In the genomic region with DNA sequence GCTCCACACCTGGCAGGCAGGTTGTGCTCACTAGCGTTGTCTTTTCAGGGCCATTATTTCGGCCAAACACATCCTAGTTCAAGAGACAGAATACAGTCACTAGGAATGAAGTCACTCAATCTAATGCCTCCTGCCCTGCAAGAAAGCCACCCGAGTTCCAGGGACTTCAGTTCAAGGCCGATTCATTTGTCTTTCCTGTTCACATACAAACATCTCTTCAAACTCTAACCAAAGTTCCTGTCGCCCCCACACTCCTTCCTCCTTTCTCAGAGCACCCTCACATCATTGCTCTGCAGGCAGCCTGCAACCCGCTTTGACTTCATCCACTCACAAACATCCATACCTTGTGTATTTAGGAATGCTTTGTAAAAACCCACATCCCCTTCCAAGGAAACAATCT, we compare ENCODE assay signal across 22 mouse cellular contexts. TPM values are rescaled to one million over a fixed set of nuclear protein-coding genes. Genes with fewer than 3 reads are reported as not detected.
"Had no signal": no experiment of that assay in that cellular context is flagged by ENCODE, and none has a peak within 500 bp of the region (broad histone marks: within the 10 kb centered on the region; RNA-seq: fewer than 3 reads in every experiment).

No protein-coding gene starts in this region.

- H3K36me3 ChIP-seq: midbrain, embryonic 10.5 days; midbrain, embryonic 12.5 days; neural tube, embryonic 13.5 days; neural tube, embryonic 15.5 days had no signal

- H3K27me3 ChIP-seq: midbrain, embryonic 12.5 days; neural tube, embryonic 13.5 days; neural tube, embryonic 15.5 days had no signal

- H3K4me3 ChIP-seq: midbrain, embryonic 10.5 days; midbrain, embryonic 12.5 days; myocyte; neural tube, embryonic 13.5 days; neural tube, embryonic 15.5 days had no signal

- H3K27ac ChIP-seq: liver, embryonic 14.5 days; midbrain, embryonic 10.5 days; midbrain, embryonic 12.5 days; neural tube, embryonic 15.5 days had no signal

- DNase-seq: lung, adult 18-20 months; lung, embryonic 14.5 days; lung, postnatal 10 days; lung, postnatal 4 days; midbrain, embryonic 14.5 days; retina, postnatal 1 day; right cerebral cortex, adult 18-20 months; right cerebral cortex, postnatal 25 days; spleen, adult 18-20 months; thymus, adult 18-20 months; thymus, postnatal 36 days had no signal

- H3K4me2 ChIP-seq: lung, embryonic 14.5 days; midbrain, embryonic 12.5 days; neural tube, embryonic 13.5 days; neural tube, embryonic 15.5 days had no signal

- H3K9me3 ChIP-seq: midbrain, embryonic 10.5 days; midbrain, embryonic 12.5 days; neural tube, embryonic 13.5 days; neural tube, embryonic 15.5 days had no signal

- H3K9ac ChIP-seq: liver, embryonic 14.5 days; lung, embryonic 14.5 days; midbrain, embryonic 12.5 days; neural tube, embryonic 13.5 days; neural tube, embryonic 15.5 days had no signal

RNA-seq across cellular contexts. Expression of gene C2cd4b, which starts 34.3 kb away (rescaled TPM):
- total RNA-seq: megakaryocyte, adult 5-6 weeks; megakaryocyte-erythroid progenitor cell, adult 5-6 weeks had no signal
- polyA plus RNA-seq: liver, embryonic 14.5 days; liver, embryonic 16.5 days; midbrain, embryonic 10.5 days; myocyte; stomach, embryonic 16.5 days had no signal

RNA-seq across cellular contexts. Expression of gene C2cd4a, which starts 38.6 kb away (rescaled TPM):
- total RNA-seq: megakaryocyte, adult 5-6 weeks; megakaryocyte-erythroid progenitor cell, adult 5-6 weeks had no signal
- polyA plus RNA-seq: midbrain, embryonic 10.5 days; myocyte; neural tube, embryonic 11.5 days had no signal
